Mouse (Mus musculus): ENCODE measurements around the gene Cnpy2. TPM values are rescaled to one million over a fixed set of nuclear protein-coding genes. Genes with fewer than 3 reads are reported as not detected.

Cnpy2 gene
- polyA plus RNA-seq, 1 experiment from 2014 or later: 256 TPM

- Histone ChIP-seq H3K4me1 (ENCODE audit: control insufficient read depth, insufficient read depth, low read length) (peaks cover 12% of the 10 kb centered on the region), H3K27ac (ENCODE audit: low read depth, low read length) (peak within 1 kb of the TSS; percentile 94), H3K4me3 (ENCODE audit: low read depth, low read length) (peak within 1 kb of the TSS; percentile 58), H3K36me3 (ENCODE audit: control insufficient read depth, insufficient read depth, low read length) (peaks cover 4% of the 10 kb centered on the region), H3K4me2 (ENCODE audit: low read length) (peak within 1 kb of the TSS; percentile 77), H3K9me3 (replicated peaks; ENCODE audit: control insufficient read depth, low read length) (no peaks in the 10 kb centered on the region), H3K27me3 (replicated peaks; ENCODE audit: control insufficient read depth, insufficient read depth, low read length) (no peaks in the 10 kb centered on the region), H3K9ac (ENCODE audit: low read length) (peak within 1 kb of the TSS; percentile 91)
- ATAC-seq (peak; percentile 100), DNase-seq (ENCODE audit: low spot score) (peak; percentile 99)
- under 1% methylated on average over 37 of the region's 37 CpGs for WGBS
These were observed 18.9 kb upstream of the Cnpy2 start, which contains the start of gene Pan2 for GRCm38 (mm10) chr10:128303126-128304021. Gene Pan2 (plus strand): TSS chr10:128303335.

GRCm38 (mm10) chr10:128309654-128310053 is 12.6 kb upstream of the Cnpy2 start:
- ATAC-seq (no peak), DNase-seq (ENCODE audit: low spot score) (no peak)
- peaks cover 56% of the 10 kb centered on the region for H3K36me3 ChIP-seq (ENCODE audit: control insufficient read depth, insufficient read depth, low read length)
- H3K4me1 ChIP-seq (ENCODE audit: control insufficient read depth, insufficient read depth, low read length): no peaks in the 10 kb centered on the region; the same call in 1 of the 2 replicates
- H3K9ac ChIP-seq (ENCODE audit: low read length): no peak overlapping the region
- H3K27me3 ChIP-seq (replicated peaks; ENCODE audit: control insufficient read depth, insufficient read depth, low read length): no peaks in the 10 kb centered on the region
- no peak overlapping the region for H3K4me3 ChIP-seq (ENCODE audit: low read depth, low read length)
- H3K9me3 ChIP-seq (replicated peaks; ENCODE audit: control insufficient read depth, low read length): no peaks in the 10 kb centered on the region
- no peak overlapping the region for H3K4me2 ChIP-seq (ENCODE audit: low read length)
- H3K27ac ChIP-seq (ENCODE audit: low read depth, low read length): no peak overlapping the region
- 86% methylated on average over 7 of the region's 7 CpGs for WGBS

GRCm38 (mm10) chr10:128310177-128310576 is 12.1 kb upstream of the Cnpy2 start:
- no peaks in the 10 kb centered on the region; the same call in 1 of the 2 replicates for H3K4me1 ChIP-seq (ENCODE audit: control insufficient read depth, insufficient read depth, low read length)
- H3K36me3 ChIP-seq (ENCODE audit: control insufficient read depth, insufficient read depth, low read length): peaks cover 61% of the 10 kb centered on the region
- DNase-seq (ENCODE audit: low spot score) (peak; percentile 57), ATAC-seq (0 out of 2 replicates have a peak, but pooled peaks have one; percentile 44)
- WGBS: 37% methylated on average over 11 of the region's 11 CpGs
- H3K27me3 ChIP-seq (replicated peaks; ENCODE audit: control insufficient read depth, insufficient read depth, low read length): no peaks in the 10 kb centered on the region
- no peak overlapping the region for H3K4me3 ChIP-seq (ENCODE audit: low read depth, low read length)
- no peaks in the 10 kb centered on the region for H3K9me3 ChIP-seq (replicated peaks; ENCODE audit: control insufficient read depth, low read length)
- H3K4me2 ChIP-seq (ENCODE audit: low read length): no peak overlapping the region
- H3K9ac ChIP-seq (ENCODE audit: low read length): no peak overlapping the region
- H3K27ac ChIP-seq (ENCODE audit: low read depth, low read length): no peak overlapping the region

- no peaks in the 10 kb centered on the region for H3K9me3 ChIP-seq (replicated peaks; ENCODE audit: control insufficient read depth, low read length)
- no peak overlapping the region for H3K4me3 ChIP-seq (ENCODE audit: low read depth, low read length)
- no peak for DNase-seq (ENCODE audit: low spot score)
- H3K4me2 ChIP-seq (ENCODE audit: low read length): no peak overlapping the region
- ATAC-seq: no peak
- no peak overlapping the region for H3K27ac ChIP-seq (ENCODE audit: low read depth, low read length)
- 88% methylated on average over 4 of the region's 4 CpGs for WGBS
- H3K4me1 ChIP-seq (ENCODE audit: control insufficient read depth, insufficient read depth, low read length): no peaks in the 10 kb centered on the region; the same call in 1 of the 2 replicates
- no peaks in the 10 kb centered on the region for H3K27me3 ChIP-seq (replicated peaks; ENCODE audit: control insufficient read depth, insufficient read depth, low read length)
- H3K9ac ChIP-seq (ENCODE audit: low read length): no peak overlapping the region
- peaks cover 66% of the 10 kb centered on the region for H3K36me3 ChIP-seq (ENCODE audit: control insufficient read depth, insufficient read depth, low read length)
These were observed 11.4 kb upstream of the Cnpy2 start for GRCm38 (mm10) chr10:128310902-128311301.

- ATAC-seq (no peak), DNase-seq (ENCODE audit: low spot score) (no peak)
- no peak overlapping the region for H3K27ac ChIP-seq (ENCODE audit: low read depth, low read length)
- H3K4me2 ChIP-seq (ENCODE audit: low read length): no peak overlapping the region
- 94% methylated on average over 8 of the region's 8 CpGs for whole genome bisulfite sequencing
- peaks cover 87% of the 10 kb centered on the region for H3K36me3 ChIP-seq (ENCODE audit: control insufficient read depth, insufficient read depth, low read length)
- no peaks in the 10 kb centered on the region for H3K9me3 ChIP-seq (replicated peaks; ENCODE audit: control insufficient read depth, low read length)
- H3K27me3 ChIP-seq (replicated peaks; ENCODE audit: control insufficient read depth, insufficient read depth, low read length): no peaks in the 10 kb centered on the region
- H3K9ac ChIP-seq (ENCODE audit: low read length): no peak overlapping the region
- no peak overlapping the region for H3K4me3 ChIP-seq (ENCODE audit: low read depth, low read length)
- H3K4me1 ChIP-seq (ENCODE audit: control insufficient read depth, insufficient read depth, low read length): no peaks in the 10 kb centered on the region
These were observed 6.7 kb upstream of the Cnpy2 start for GRCm38 (mm10) chr10:128315578-128315977.

GRCm38 (mm10) chr10:128321641-128322040 is 618 bp upstream of the Cnpy2 start:
- Histone ChIP-seq H3K4me2 (ENCODE audit: low read length) (peak overlapping the region; percentile 85), H3K9ac (ENCODE audit: low read length) (peak overlapping the region; percentile 98), H3K27me3 (replicated peaks; ENCODE audit: control insufficient read depth, insufficient read depth, low read length) (no peaks in the 10 kb centered on the region), H3K27ac (ENCODE audit: low read depth, low read length) (no peak overlapping the region), H3K4me3 (ENCODE audit: low read depth, low read length) (peak overlapping the region; percentile 93), H3K36me3 (ENCODE audit: control insufficient read depth, insufficient read depth, low read length) (peaks cover 58% of the 10 kb centered on the region), H3K9me3 (replicated peaks; ENCODE audit: control insufficient read depth, low read length) (no peaks in the 10 kb centered on the region), H3K4me1 (ENCODE audit: control insufficient read depth, insufficient read depth, low read length) (peaks cover 16% of the 10 kb centered on the region)
- 61% methylated on average over 12 of the region's 12 CpGs for WGBS
- DNase-seq (ENCODE audit: low spot score) (no peak), ATAC-seq (no peak)

- Histone ChIP-seq H3K27ac (ENCODE audit: low read depth, low read length) (peak overlapping the region; percentile 97; the same call in 1 of the 2 replicates), H3K36me3 (ENCODE audit: control insufficient read depth, insufficient read depth, low read length) (peaks cover 60% of the 10 kb centered on the region)
- ATAC-seq: no peak
These were observed 1.3 kb downstream of the Cnpy2 start for GRCm38 (mm10) chr10:128323516-128323915.

GRCm38 (mm10) chr10:128326825-128327224 is 4.6 kb downstream of the Cnpy2 start:
- H3K4me2 ChIP-seq (ENCODE audit: low read length): no peak overlapping the region
- peaks cover 12% of the 10 kb centered on the region for H3K4me1 ChIP-seq (ENCODE audit: control insufficient read depth, insufficient read depth, low read length)
- no peaks in the 10 kb centered on the region for H3K27me3 ChIP-seq (replicated peaks; ENCODE audit: control insufficient read depth, insufficient read depth, low read length)
- H3K36me3 ChIP-seq (ENCODE audit: control insufficient read depth, insufficient read depth, low read length): peaks cover 42% of the 10 kb centered on the region
- no peak overlapping the region for H3K4me3 ChIP-seq (ENCODE audit: low read depth, low read length)
- H3K9ac ChIP-seq (ENCODE audit: low read length): no peak overlapping the region
- ATAC-seq (no peak), DNase-seq (ENCODE audit: low spot score) (no peak)
- 96% methylated on average over 8 of the region's 8 CpGs for WGBS
- H3K27ac ChIP-seq (ENCODE audit: low read depth, low read length): no peak overlapping the region
- H3K9me3 ChIP-seq (replicated peaks; ENCODE audit: control insufficient read depth, low read length): no peaks in the 10 kb centered on the region

More at GRCm38 (mm10) chr10:128323516-128323915, 1.3 kb downstream of the Cnpy2 start:
- Histone ChIP-seq H3K4me3 (ENCODE audit: low read depth, low read length) (peak overlapping the region; percentile 93), H3K4me2 (ENCODE audit: low read length) (peak overlapping the region; percentile 85), H3K9me3 (replicated peaks; ENCODE audit: control insufficient read depth, low read length) (no peaks in the 10 kb centered on the region), H3K9ac (ENCODE audit: low read length) (peak overlapping the region; percentile 98), H3K27me3 (replicated peaks; ENCODE audit: control insufficient read depth, insufficient read depth, low read length) (no peaks in the 10 kb centered on the region), H3K4me1 (ENCODE audit: control insufficient read depth, insufficient read depth, low read length) (peaks cover 16% of the 10 kb centered on the region)
- 90% methylated on average over 8 of the region's 8 CpGs for WGBS
- no peak for DNase-seq (ENCODE audit: low spot score)

- Histone ChIP-seq H3K9ac (ENCODE audit: low read length) (no peak overlapping the region), H3K4me2 (ENCODE audit: low read length) (no peak overlapping the region), H3K4me3 (ENCODE audit: low read depth, low read length) (no peak overlapping the region), H3K36me3 (ENCODE audit: control insufficient read depth, insufficient read depth, low read length) (peaks cover 42% of the 10 kb centered on the region), H3K9me3 (replicated peaks; ENCODE audit: control insufficient read depth, low read length) (no peaks in the 10 kb centered on the region), H3K4me1 (ENCODE audit: control insufficient read depth, insufficient read depth, low read length) (peaks cover 12% of the 10 kb centered on the region), H3K27me3 (replicated peaks; ENCODE audit: control insufficient read depth, insufficient read depth, low read length) (no peaks in the 10 kb centered on the region), H3K27ac (ENCODE audit: low read depth, low read length) (no peak overlapping the region)
- no peak for ATAC-seq
- no peak for DNase-seq (ENCODE audit: low spot score)
- WGBS: 87% methylated on average over 10 of the region's 10 CpGs
These were observed 5.4 kb downstream of the Cnpy2 start for GRCm38 (mm10) chr10:128327610-128328009.
